ENCODE assay signal across 8 mouse cellular contexts in the genomic region with DNA sequence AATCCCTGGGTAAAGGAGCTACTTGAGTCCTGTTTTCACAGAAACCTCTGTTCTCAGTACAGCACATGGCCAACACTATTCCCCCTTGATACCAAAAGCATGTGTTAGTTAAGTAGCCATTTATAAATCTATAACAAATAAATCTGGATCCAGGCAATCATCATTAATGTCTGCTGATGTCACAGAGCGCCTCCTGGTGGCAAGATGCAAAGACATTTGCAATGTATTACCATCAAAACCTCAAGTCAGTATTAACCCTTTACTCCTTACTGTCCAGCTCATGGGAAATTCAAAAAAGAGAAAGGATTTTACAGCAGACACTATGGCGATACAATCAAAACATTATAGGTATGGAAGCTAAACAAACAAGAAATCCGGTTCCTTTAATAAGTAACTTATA.
DNase-seq lines count a peak whose midpoint lies in the region; ATAC-seq and TF ChIP-seq lines count a peak whose summit lies in the region.

No protein-coding gene starts in this region.

- no peaks in the 10 kb centered on the region for H3K4me1 ChIP-seq in heart, postnatal 0 days (ENCODE audit: control insufficient read depth, insufficient read depth)
- no peaks in the 10 kb centered on the region for H3K4me1 ChIP-seq in neural tube, embryonic 15.5 days

- WGBS in heart, postnatal 0 days = 44% methylated on average over 3 of the region's 3 CpGs
- 70% methylated on average over 3 of the region's 3 CpGs for WGBS in neural tube, embryonic 15.5 days

- H3K9me3 ChIP-seq in heart, postnatal 0 days (replicated peaks; ENCODE audit: control insufficient read depth, low read length) = no peaks in the 10 kb centered on the region
- 0 out of 2 replicates have a peak, but pooled peaks cover 2% of the 10 kb centered on the region for H3K9me3 ChIP-seq in neural tube, embryonic 15.5 days (replicated peaks)

- no peak overlapping the region for H3K4me2 ChIP-seq in heart, postnatal 0 days (ENCODE audit: low read depth, low read length)
- H3K4me2 ChIP-seq in neural tube, embryonic 15.5 days = no peak overlapping the region

- no peak for TF ChIP-seq EP300 in heart, postnatal 0 days (IDR thresholded peaks at IDR 0.05; ENCODE audit: low read depth)

- peak; percentile 7 for DNase-seq in heart, postnatal 0 days (ENCODE audit: low spot score)
- DNase-seq in heart, adult 9 months (ENCODE audit: low spot score in 2 of 2) = no peak
- DNase-seq in right cerebral cortex, postnatal 4 days = peak; percentile 16
- DNase-seq in right cerebral cortex, postnatal 25 days = no peak
- DNase-seq in brain, embryonic 14.5 days (ENCODE audit: low read depth) = peak; percentile 54
- peak; percentile 72 for DNase-seq in splenic B cell, adult 2 months (ENCODE audit: low read depth, low spot score)
- DNase-seq in cerebellum, adult 9-11 months = no peak

- TF ChIP-seq CTCF in heart, postnatal 0 days (IDR thresholded peaks at IDR 0.05; ENCODE audit: low read depth) = peak; percentile 33
- TF ChIP-seq CTCF in brain, embryonic 14.5 days (IDR thresholded peaks at IDR 0.05; ENCODE audit: borderline replicate concordance, extremely low read depth, insufficient read depth, insufficient read length) = peak; percentile 26; the same call in 1 of the 2 replicates

- TF ChIP-seq POLR2A in brain, embryonic 14.5 days (IDR thresholded peaks at IDR 0.05; ENCODE audit: borderline replicate concordance, extremely low read depth, insufficient read depth, insufficient read length, poor library complexity, severe bottlenecking) = no peak

- H3K27me3 ChIP-seq in heart, postnatal 0 days (ENCODE audit: control insufficient read depth, insufficient read depth, low read length) = no peaks in the 10 kb centered on the region
- no peaks in the 10 kb centered on the region for H3K27me3 ChIP-seq in splenic B cell, adult 2 months (ENCODE audit: control insufficient read depth, insufficient read depth, low read length, poor library complexity, severe bottlenecking)
- H3K27me3 ChIP-seq in neural tube, embryonic 15.5 days (replicated peaks) = no peaks in the 10 kb centered on the region

- no peak overlapping the region for H3K4me3 ChIP-seq in heart, postnatal 0 days (ENCODE audit: low read depth, low read length)
- no peak overlapping the region for H3K4me3 ChIP-seq in neural tube, embryonic 15.5 days (replicated peaks)

- ATAC-seq in heart, postnatal 0 days (ENCODE audit: insufficient read depth, low read depth) = no peak
- no peak for ATAC-seq in neural tube, embryonic 15.5 days (ENCODE audit: low FRiP score)

- H3K9ac ChIP-seq in heart, postnatal 0 days (replicated peaks; ENCODE audit: low read depth, low read length) = no peak overlapping the region
- H3K9ac ChIP-seq in neural tube, embryonic 15.5 days (replicated peaks) = no peak overlapping the region

- no peaks in the 10 kb centered on the region for H3K36me3 ChIP-seq in heart, postnatal 0 days (replicated peaks; ENCODE audit: control insufficient read depth, insufficient read depth, low read length)
- no peaks in the 10 kb centered on the region for H3K36me3 ChIP-seq in splenic B cell, adult 2 months (ENCODE audit: control insufficient read depth, insufficient read depth, low read length, poor library complexity, severe bottlenecking)
- H3K36me3 ChIP-seq in neural tube, embryonic 15.5 days = no peaks in the 10 kb centered on the region

- no peak overlapping the region for H3K27ac ChIP-seq in heart, postnatal 0 days (ENCODE audit: low read depth)
- H3K27ac ChIP-seq in neural tube, embryonic 15.5 days (replicated peaks) = no peak overlapping the region

Comparison
In these comparisons a context has a peak if more than half of its experiments do, and no peak if none do; other contexts are left out.
1. DNase-seq: peak in heart, postnatal 0 days (single experiment), right cerebral cortex, postnatal 4 days (single experiment), brain, embryonic 14.5 days (single experiment) and splenic B cell, adult 2 months (single experiment); none in heart, adult 9 months (0 of 2), right cerebral cortex, postnatal 25 days (single experiment) and cerebellum, adult 9-11 months (single experiment).